Mouse (Mus musculus): ENCODE results near the gene Mgat1. TPM values are rescaled to one million over a fixed set of nuclear protein-coding genes. Genes with fewer than 3 reads are reported as not detected.
"Not testable (repeated sequence)": the region's sequence is repeated elsewhere in the genome, so short reads cannot be mapped to it uniquely, and the experiment has no call there.

Mgat1 gene
- total and polyA plus RNA-seq, 3 experiments, result 67.7 to 83.2 (median 80.9) TPM

GRCm38 (mm10) chr11:49304441-49304840, 60.5 kb downstream of the Mgat1 start, which contains the start of gene Olfr10:
Gene Olfr10 (plus strand): TSS chr11:49304741.
- Histone ChIP-seq H3K9me3 (replicated peaks; ENCODE audit: low read length) (peaks cover 9% of the 10 kb centered on the region), H3K4me2 (ENCODE audit: insufficient read depth, low read depth, poor library complexity, severe bottlenecking) (no peak within 1 kb of the TSS), H3K27me3 (replicated peaks) (peaks cover 2% of the 10 kb centered on the region), H3K9ac (ENCODE audit: insufficient read depth, low read depth) (no peak within 1 kb of the TSS), H3K4me1 (ENCODE audit: control insufficient read depth in 1 of 2, insufficient read depth in 2 of 2) (no peaks in the 10 kb centered on the region), H3K27ac (ENCODE audit: insufficient read depth, low read depth) (no peak within 1 kb of the TSS), H3K79me2 (replicated peaks; ENCODE audit: control insufficient read depth, extremely low read depth, insufficient read depth, poor library complexity, severe bottlenecking) (no peaks in the 10 kb centered on the region), H3K4me3 (replicated peaks in 1 of 3; ENCODE audit: low read depth in 2 of 3, low read length in 2 of 3, poor library complexity in 1 of 3) (no peak within 1 kb of the TSS), H3K36me3 (replicated peaks in 1 of 2; ENCODE audit: control insufficient read depth in 1 of 2, insufficient read depth in 1 of 2, low read length in 1 of 2) (no peaks in the 10 kb centered on the region)
- dilution Hi-C loops (cut with MboI; ENCODE audit: extremely low pct_ligation_motif_present, extremely low pct_unique_long_range_greater_than_20kb, low sequenced_read_pairs) (no loop called here), in situ Hi-C loops (cut with MboI; ENCODE audit: low pct_ligation_motif_present, low pct_unique_long_range_greater_than_20kb, low sequenced_read_pairs) (no loop called here)
- DNase-seq (ENCODE audit: extremely low read depth), result no peak
- no peak for TF ChIP-seq HCFC1 (IDR thresholded peaks at IDR 0.05; ENCODE audit: low read depth, low read length)
- no peak for TF ChIP-seq KAT2A (IDR thresholded peaks at IDR 0.05; ENCODE audit: insufficient replicate concordance, low read length)
- TF ChIP-seq ZKSCAN1 (IDR thresholded peaks at IDR 0.05; ENCODE audit: borderline replicate concordance, low read depth, low read length), result no peak
- no peak for TF ChIP-seq MAFK (IDR thresholded peaks at IDR 0.05; ENCODE audit: insufficient replicate concordance, low read length)
- no peak for TF ChIP-seq NRF1 (IDR thresholded peaks at IDR 0.05; ENCODE audit: low read depth, low read length)
- TF ChIP-seq ETS1 (conservative IDR thresholded peaks at IDR 0.05; ENCODE audit: low read depth, low read length), result no peak
- TF ChIP-seq MEF2A (IDR thresholded peaks at IDR 0.05; ENCODE audit: borderline replicate concordance, low read depth, low read length), result no peak
- TF ChIP-seq TCF12 (IDR thresholded peaks at IDR 0.05; ENCODE audit: low read depth, low read length), result no peak
- TF ChIP-seq USF2 (conservative IDR thresholded peaks at IDR 0.05; ENCODE audit: low read depth, low read length), result no peak
- TF ChIP-seq USF1 (IDR thresholded peaks at IDR 0.05; ENCODE audit: low read depth, low read length), result no peak
- TF ChIP-seq GABPA (IDR thresholded peaks at IDR 0.05; ENCODE audit: insufficient replicate concordance, low read depth, low read length), result no peak
- TF ChIP-seq E2F4 (IDR thresholded peaks at IDR 0.05; ENCODE audit: insufficient replicate concordance, low read depth, low read length), result no peak

GRCm38 (mm10) chr11:49308547-49308946, 64.6 kb downstream of the Mgat1 start:
- H3K4me3 ChIP-seq (replicated peaks in 1 of 3; ENCODE audit: low read depth in 2 of 3, low read length in 2 of 3, poor library complexity in 1 of 3); DNase-seq (ENCODE audit: extremely low read depth); H3K4me1 ChIP-seq (ENCODE audit: control insufficient read depth in 1 of 2, insufficient read depth in 2 of 2); H3K9ac ChIP-seq (ENCODE audit: insufficient read depth, low read depth); H3K27me3 ChIP-seq (replicated peaks); H3K79me2 ChIP-seq (replicated peaks; ENCODE audit: control insufficient read depth, extremely low read depth, insufficient read depth, poor library complexity, severe bottlenecking); H3K4me2 ChIP-seq (ENCODE audit: insufficient read depth, low read depth, poor library complexity, severe bottlenecking); H3K36me3 ChIP-seq (replicated peaks in 1 of 2; ENCODE audit: control insufficient read depth in 1 of 2, insufficient read depth in 1 of 2, low read length in 1 of 2); H3K27ac ChIP-seq (ENCODE audit: insufficient read depth, low read depth); H3K9me3 ChIP-seq (replicated peaks; ENCODE audit: low read length); in situ Hi-C loops (cut with MboI; ENCODE audit: low pct_ligation_motif_present, low pct_unique_long_range_greater_than_20kb, low sequenced_read_pairs); dilution Hi-C loops (cut with MboI; ENCODE audit: extremely low pct_ligation_motif_present, extremely low pct_unique_long_range_greater_than_20kb, low sequenced_read_pairs): not testable (repeated sequence)

Other genes starting within 250 kb of the Mgat1 start
- gene 9930111J21Rik2, start 192.9 kb upstream of the Mgat1 start, total RNA-seq (2012; rRNA removed), result 6.9 and 9.9 TPM in 2 replicates
- 18.5 and 21.4 TPM in 2 replicates for gene 9930111J21Rik2, start 192.9 kb upstream of the Mgat1 start, total RNA-seq (2014; rRNA removed)
- 20.7 and 22.7 TPM in 2 replicates for gene 9930111J21Rik2, start 192.9 kb upstream of the Mgat1 start, polyA plus RNA-seq (2012; ENCODE audit: insufficient read length, low read depth)
- gene Tgtp2, start 180.0 kb upstream of the Mgat1 start, total RNA-seq (2012; rRNA removed), result 0.08 TPM in 1 of 2 replicates, not detected in the other
- gene Tgtp2, start 180.0 kb upstream of the Mgat1 start, total RNA-seq (2014; rRNA removed), result 0.07 and 0.43 TPM in 2 replicates
- 0.18 TPM in 1 of 2 replicates, not detected in the other for gene Tgtp2, start 180.0 kb upstream of the Mgat1 start, polyA plus RNA-seq (2012; ENCODE audit: insufficient read length, low read depth)
- 6.2 and 7.2 TPM in 2 replicates for gene Ifi47, start 167.6 kb upstream of the Mgat1 start, total RNA-seq (2012; rRNA removed)
- 2.3 and 2.8 TPM in 2 replicates for gene Ifi47, start 167.6 kb upstream of the Mgat1 start, total RNA-seq (2014; rRNA removed)
- gene Ifi47, start 167.6 kb upstream of the Mgat1 start, polyA plus RNA-seq (2012; ENCODE audit: insufficient read length, low read depth), result 2.7 and 3.2 TPM in 2 replicates
- not detected in 2 replicates for gene Olfr1396, start 129.3 kb upstream of the Mgat1 start, total RNA-seq (2012; rRNA removed)
- not detected in 2 replicates for gene Olfr1396, start 129.3 kb upstream of the Mgat1 start, total RNA-seq (2014; rRNA removed)
- gene Olfr1396, start 129.3 kb upstream of the Mgat1 start, polyA plus RNA-seq (2012; ENCODE audit: insufficient read length, low read depth), result not detected in 2 replicates
- not detected in 2 replicates for gene Olfr1395, start 101.9 kb upstream of the Mgat1 start, total RNA-seq (2012; rRNA removed)
- not detected in 2 replicates for gene Olfr1395, start 101.9 kb upstream of the Mgat1 start, total RNA-seq (2014; rRNA removed)
- not detected in 2 replicates for gene Olfr1395, start 101.9 kb upstream of the Mgat1 start, polyA plus RNA-seq (2012; ENCODE audit: insufficient read length, low read depth)
- not detected in 2 replicates for gene Olfr1394, start 89.8 kb upstream of the Mgat1 start, total RNA-seq (2012; rRNA removed)
- not detected in 2 replicates for gene Olfr1394, start 89.8 kb upstream of the Mgat1 start, total RNA-seq (2014; rRNA removed)
- gene Olfr1394, start 89.8 kb upstream of the Mgat1 start, polyA plus RNA-seq (2012; ENCODE audit: insufficient read length, low read depth), result not detected in 2 replicates
- 0.17 and 0.34 TPM in 2 replicates for gene Btnl9, start 57.0 kb upstream of the Mgat1 start, total RNA-seq (2012; rRNA removed)
- gene Btnl9, start 57.0 kb upstream of the Mgat1 start, total RNA-seq (2014; rRNA removed), result not detected in 2 replicates
- 0.04 and 0.20 TPM in 2 replicates for gene Btnl9, start 57.0 kb upstream of the Mgat1 start, polyA plus RNA-seq (2012; ENCODE audit: insufficient read length, low read depth)
- 21.3 and 22.6 TPM in 2 replicates for gene Zfp62, start 40.9 kb upstream of the Mgat1 start, total RNA-seq (2012; rRNA removed)
- 38.7 and 48.8 TPM in 2 replicates for gene Zfp62, start 40.9 kb upstream of the Mgat1 start, total RNA-seq (2014; rRNA removed)
- gene Zfp62, start 40.9 kb upstream of the Mgat1 start, polyA plus RNA-seq (2012; ENCODE audit: insufficient read length, low read depth), result 23.2 and 25.3 TPM in 2 replicates
- gene Olfr1393, start 34.1 kb downstream of the Mgat1 start, total RNA-seq (2012; rRNA removed), result 0.04 TPM in 1 of 2 replicates, not detected in the other
- 0.18 TPM in 1 of 2 replicates, not detected in the other for gene Olfr1393, start 34.1 kb downstream of the Mgat1 start, total RNA-seq (2014; rRNA removed)
- 0.08 and 0.10 TPM in 2 replicates for gene Olfr1393, start 34.1 kb downstream of the Mgat1 start, polyA plus RNA-seq (2012; ENCODE audit: insufficient read length, low read depth)
- gene Olfr1392, start 41.1 kb downstream of the Mgat1 start, total RNA-seq (2012; rRNA removed), result not detected in 2 replicates
- gene Olfr1392, start 41.1 kb downstream of the Mgat1 start, total RNA-seq (2014; rRNA removed), result not detected in 2 replicates
- not detected in 2 replicates for gene Olfr1392, start 41.1 kb downstream of the Mgat1 start, polyA plus RNA-seq (2012; ENCODE audit: insufficient read length, low read depth)
- not detected in 2 replicates for gene Olfr10, start 60.5 kb downstream of the Mgat1 start, total RNA-seq (2012; rRNA removed)
- gene Olfr10, start 60.5 kb downstream of the Mgat1 start, total RNA-seq (2014; rRNA removed), result not detected in 2 replicates
- not detected in 2 replicates for gene Olfr10, start 60.5 kb downstream of the Mgat1 start, polyA plus RNA-seq (2012; ENCODE audit: insufficient read length, low read depth)
- not detected in 2 replicates for gene Olfr1391, start 78.6 kb downstream of the Mgat1 start, total RNA-seq (2012; rRNA removed)
- not detected in 2 replicates for gene Olfr1391, start 78.6 kb downstream of the Mgat1 start, total RNA-seq (2014; rRNA removed)
- not detected in 2 replicates for gene Olfr1391, start 78.6 kb downstream of the Mgat1 start, polyA plus RNA-seq (2012; ENCODE audit: insufficient read length, low read depth)
- gene Olfr1390, start 91.0 kb downstream of the Mgat1 start, total RNA-seq (2012; rRNA removed), result not detected in 2 replicates
- gene Olfr1390, start 91.0 kb downstream of the Mgat1 start, total RNA-seq (2014; rRNA removed), result not detected in 2 replicates
- not detected in 2 replicates for gene Olfr1390, start 91.0 kb downstream of the Mgat1 start, polyA plus RNA-seq (2012; ENCODE audit: insufficient read length, low read depth)
- gene Olfr1389, start 178.9 kb downstream of the Mgat1 start, total RNA-seq (2012; rRNA removed), result not detected in 2 replicates
- gene Olfr1389, start 178.9 kb downstream of the Mgat1 start, total RNA-seq (2014; rRNA removed), result not detected in 2 replicates
- not detected in 2 replicates for gene Olfr1389, start 178.9 kb downstream of the Mgat1 start, polyA plus RNA-seq (2012; ENCODE audit: insufficient read length, low read depth)
- not detected in 2 replicates for gene Olfr1388, start 192.4 kb downstream of the Mgat1 start, total RNA-seq (2012; rRNA removed)
- gene Olfr1388, start 192.4 kb downstream of the Mgat1 start, total RNA-seq (2014; rRNA removed), result not detected in 2 replicates
- not detected in 2 replicates for gene Olfr1388, start 192.4 kb downstream of the Mgat1 start, polyA plus RNA-seq (2012; ENCODE audit: insufficient read length, low read depth)
- not detected in 2 replicates for gene Olfr1387, start 211.2 kb downstream of the Mgat1 start, total RNA-seq (2012; rRNA removed)
- not detected in 2 replicates for gene Olfr1387, start 211.2 kb downstream of the Mgat1 start, total RNA-seq (2014; rRNA removed)
- not detected in 2 replicates for gene Olfr1387, start 211.2 kb downstream of the Mgat1 start, polyA plus RNA-seq (2012; ENCODE audit: insufficient read length, low read depth)
- gene Olfr1386, start 220.9 kb downstream of the Mgat1 start, total RNA-seq (2012; rRNA removed), result not detected in 2 replicates
- gene Olfr1386, start 220.9 kb downstream of the Mgat1 start, total RNA-seq (2014; rRNA removed), result not detected in 2 replicates
- not detected in 2 replicates for gene Olfr1386, start 220.9 kb downstream of the Mgat1 start, polyA plus RNA-seq (2012; ENCODE audit: insufficient read length, low read depth)
- not detected in 2 replicates for gene Olfr1385, start 244.9 kb downstream of the Mgat1 start, total RNA-seq (2012; rRNA removed)
- gene Olfr1385, start 244.9 kb downstream of the Mgat1 start, total RNA-seq (2014; rRNA removed), result not detected in 2 replicates
- gene Olfr1385, start 244.9 kb downstream of the Mgat1 start, polyA plus RNA-seq (2012; ENCODE audit: insufficient read length, low read depth), result 0.05 and 0.06 TPM in 2 replicates